Mouse (Mus musculus) liver, adult 2 months (tissue): ENCODE data around the gene Pdzrn3. TPM values are rescaled to one million over a fixed set of nuclear protein-coding genes. Genes with fewer than 3 reads are reported as not detected.

ENCODE experiments used
- DNase-seq: peaks from one replicate; pipeline ENCODE4 v3.0.0-alpha.2; 2011; ENCODE audit warnings: low read depth, low spot score; ENCODE audit errors: extremely low read depth
- H3K27ac ChIP-seq: fragments of 200-500 bp; replicated peaks from 2 replicates; pipeline ENCODE4 v1.5.1; 2012; ENCODE audit warnings: low read depth, mild to moderate bottlenecking, control low read depth, inconsistent platforms, low read length; ENCODE audit not compliant: insufficient read depth
- H3K27me3 ChIP-seq: fragments of 200-500 bp; 2 replicates; pipeline ENCODE4 v1.6.1; 2012; ENCODE audit warnings: mild to moderate bottlenecking, moderate library complexity, low read length, inconsistent platforms; ENCODE audit not compliant: control insufficient read depth, insufficient read depth
- H3K36me3 ChIP-seq: fragments of 200-500 bp; 2 replicates; pipeline ENCODE4 v1.6.1; 2012; ENCODE audit warnings: low read length, inconsistent platforms; ENCODE audit not compliant: control insufficient read depth, insufficient read depth
- H3K4me1 ChIP-seq: fragments of 200-500 bp; 2 replicates; pipeline ENCODE4 v1.6.1; 2011; ENCODE audit warnings: low read length; ENCODE audit not compliant: control insufficient read depth, insufficient read depth
- H3K4me3 ChIP-seq: fragments of 200-500 bp; 2 replicates; pipeline ENCODE4 v1.5.1; 2011; ENCODE audit warnings: low read depth, mild to moderate bottlenecking, control low read depth, low read length, moderate library complexity; ENCODE audit not compliant: insufficient read depth
- H3K79me2 ChIP-seq: fragments of 200-500 bp; 2 replicates; pipeline ENCODE4 v1.6.1; 2012; ENCODE audit warnings: inconsistent platforms, mild to moderate bottlenecking, low read length, moderate library complexity; ENCODE audit not compliant: control insufficient read depth, insufficient read depth
- H3K9ac ChIP-seq: fragments of 200-500 bp; 2 replicates; pipeline ENCODE4 v1.6.1; 2012; ENCODE audit warnings: low read depth, mild to moderate bottlenecking, control low read depth, inconsistent platforms, low read length
- CTCF ChIP-seq: fragments of 200-500 bp; IDR thresholded peaks from 2 replicates; pipeline ENCODE4 v1.5.1; 2011; ENCODE audit warnings: low read depth, low read length, control low read depth
- POLR2A ChIP-seq: fragments of 200-500 bp; IDR thresholded peaks from 2 replicates; pipeline ENCODE4 v1.6.1; 2011; ENCODE audit warnings: low read length, control low read depth; ENCODE audit not compliant: insufficient read depth; ENCODE audit errors: extremely low read depth
- WGBS: fragments of 180-500 bp; shearing (Covaris S2); methylation state at CpG from one replicate; pipeline ENCODE4 v1.1.7; 2018; 5-methylcytosine and 5-hydroxymethylcytosine counted together
- polyA plus RNA-seq: library from polyadenylated mRNA; depleted of rRNA; stranded (reverse); fragments of >200 nt; gene quantifications from 2 replicates; pipeline ENCODE4 v1.2.3, GENCODE M21; 2012; rRNA removed
- total RNA-seq: library from RNA; depleted of rRNA; stranded (reverse); fragments of >200 nt; gene quantifications from 2 replicates; pipeline ENCODE4 v1.2.3, GENCODE M21; 2014; rRNA removed

The Pdzrn3 gene
- total RNA-seq: 1.5 and 2.9 TPM in 2 replicates
- 3.2 TPM in 2 replicates for polyA plus RNA-seq

- WGBS: under 1% methylated on average over 110 of the region's 111 CpGs
- H3K4me3 ChIP-seq: peak within 1 kb of the TSS; percentile 76
- peaks cover 10% of the 10 kb centered on the region; the same call in 1 of the 2 replicates for H3K4me1 ChIP-seq
- peak; percentile 54 for DNase-seq
- no peaks in the 10 kb centered on the region for H3K36me3 ChIP-seq
- peak within 1 kb of the TSS; percentile 22 for H3K27ac ChIP-seq
- no peaks in the 10 kb centered on the region for H3K27me3 ChIP-seq
- H3K9ac ChIP-seq: peak within 1 kb of the TSS; percentile 81
- peak; percentile 53; the same call in 1 of the 2 replicates for TF ChIP-seq CTCF
- no peak for TF ChIP-seq POLR2A
- no peaks in the 10 kb centered on the region for H3K79me2 ChIP-seq
Observed at GRCm38 (mm10) chr6:101377167-101377934, at the start of gene Pdzrn3. Pdzrn3 (minus strand) TSS chr6:101377897.

DNA sequence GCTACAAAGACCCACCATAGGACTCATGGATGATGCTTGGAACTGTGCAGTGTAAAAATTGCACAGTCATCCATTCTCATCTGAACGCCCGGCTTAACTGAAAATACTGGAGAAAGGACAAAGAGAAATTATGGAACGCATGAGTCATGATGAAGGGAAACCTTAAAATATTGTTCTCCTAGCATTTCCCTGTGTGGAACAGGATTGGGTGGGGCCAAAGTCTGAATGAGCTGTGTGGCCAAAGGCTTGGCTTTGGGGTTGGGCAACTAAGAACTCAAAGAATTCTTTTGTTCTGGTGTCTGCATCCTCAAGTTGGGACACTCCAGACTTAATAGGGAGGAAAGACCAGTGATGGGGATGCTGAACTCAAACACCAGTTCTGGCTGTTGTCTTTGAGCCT is 49.6 kb upstream of the Pdzrn3 start:
- H3K79me2 ChIP-seq: no peaks in the 10 kb centered on the region
- H3K4me3 ChIP-seq: no peak overlapping the region
- DNase-seq: no peak
- no peaks in the 10 kb centered on the region for H3K36me3 ChIP-seq
- TF ChIP-seq CTCF (no peak), POLR2A (no peak)
- H3K27me3 ChIP-seq: no peaks in the 10 kb centered on the region
- no peak overlapping the region for H3K27ac ChIP-seq
- no peaks in the 10 kb centered on the region for H3K4me1 ChIP-seq
- 88% methylated on average over 3 of the region's 3 CpGs for WGBS
- no peak overlapping the region for H3K9ac ChIP-seq

DNA sequence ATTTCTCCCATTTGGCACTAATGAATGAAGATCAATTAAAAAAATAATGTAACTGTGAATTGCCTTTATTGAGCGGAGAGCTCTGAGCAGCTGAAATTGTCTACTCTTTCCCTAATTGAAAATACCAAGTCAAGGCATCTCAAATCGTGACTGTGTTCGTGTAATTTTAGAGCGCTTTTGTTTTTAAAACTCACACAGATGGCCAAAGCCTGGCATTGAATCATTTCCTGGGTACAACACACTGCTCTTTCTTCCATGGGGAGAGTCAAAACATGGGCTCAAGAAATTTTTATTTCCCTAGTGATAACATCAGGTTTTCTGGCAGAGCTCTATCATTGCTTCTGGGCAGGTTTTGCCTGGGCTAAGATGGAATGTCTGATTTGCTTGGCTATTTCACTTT is 48.6 kb upstream of the Pdzrn3 start:
- no peaks in the 10 kb centered on the region for H3K4me1 ChIP-seq
- no peak overlapping the region for H3K9ac ChIP-seq
- 93% methylated on average over 4 of the region's 4 CpGs for WGBS
- DNase-seq: no peak
- no peak overlapping the region for H3K27ac ChIP-seq
- H3K27me3 ChIP-seq: no peaks in the 10 kb centered on the region
- TF ChIP-seq POLR2A (no peak), CTCF (no peak)
- no peaks in the 10 kb centered on the region for H3K79me2 ChIP-seq
- H3K4me3 ChIP-seq: no peak overlapping the region
- H3K36me3 ChIP-seq: no peaks in the 10 kb centered on the region

GRCm38 (mm10) chr6:101422084-101422954 is 44.6 kb upstream of the Pdzrn3 start:
- WGBS: 79% methylated on average over 10 of the region's 10 CpGs
- H3K36me3 ChIP-seq: no peaks in the 10 kb centered on the region
- H3K4me1 ChIP-seq: no peaks in the 10 kb centered on the region
- no peak for TF ChIP-seq POLR2A
- no peak for TF ChIP-seq CTCF
- no peaks in the 10 kb centered on the region for H3K79me2 ChIP-seq
- H3K4me3 ChIP-seq: no peak overlapping the region
- no peak for DNase-seq
- no peaks in the 10 kb centered on the region for H3K27me3 ChIP-seq
- H3K9ac ChIP-seq: no peak overlapping the region
- no peak overlapping the region for H3K27ac ChIP-seq

DNA sequence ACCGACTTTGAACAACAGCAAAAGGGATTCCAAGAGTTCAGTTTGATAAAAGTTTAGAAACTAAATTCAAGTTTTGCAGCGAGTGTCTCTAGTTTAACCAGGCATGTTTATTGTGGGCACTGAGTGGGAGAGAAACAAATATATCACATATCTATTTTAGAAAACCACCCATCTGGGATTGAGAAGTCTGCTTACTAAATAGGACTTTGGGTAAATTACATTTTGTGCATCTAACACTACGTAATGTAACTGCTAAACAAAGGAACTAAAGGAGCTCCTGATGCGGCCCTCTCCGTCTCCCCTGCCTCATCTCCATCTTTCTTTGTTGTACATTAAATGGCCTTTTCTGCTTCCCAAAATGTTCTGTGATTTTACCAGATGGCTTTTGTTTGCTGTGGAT is 40.5 kb upstream of the Pdzrn3 start:
- Histone ChIP-seq H3K27me3 (no peaks in the 10 kb centered on the region), H3K36me3 (no peaks in the 10 kb centered on the region), H3K4me3 (no peak overlapping the region), H3K27ac (no peak overlapping the region), H3K79me2 (no peaks in the 10 kb centered on the region), H3K9ac (no peak overlapping the region), H3K4me1 (no peaks in the 10 kb centered on the region)
- DNase-seq: no peak
- TF ChIP-seq POLR2A: no peak
- TF ChIP-seq CTCF: no peak
- 93% methylated on average over 5 of the region's 5 CpGs for WGBS

GRCm38 (mm10) chr6:101411701-101412100 is 34.0 kb upstream of the Pdzrn3 start:
- 89% methylated on average over 1 of the region's 1 CpGs for WGBS
- no peaks in the 10 kb centered on the region for H3K4me1 ChIP-seq
- H3K9ac ChIP-seq: no peak overlapping the region
- no peaks in the 10 kb centered on the region for H3K79me2 ChIP-seq
- H3K4me3 ChIP-seq: no peak overlapping the region
- no peak for TF ChIP-seq POLR2A
- no peak for TF ChIP-seq CTCF
- H3K27ac ChIP-seq: no peak overlapping the region
- DNase-seq: no peak
- no peaks in the 10 kb centered on the region for H3K27me3 ChIP-seq
- no peaks in the 10 kb centered on the region for H3K36me3 ChIP-seq
